Mouse (Mus musculus): Measurements from ENCODE around the gene Epb41l1. TPM values are rescaled to one million over a fixed set of nuclear protein-coding genes. Genes with fewer than 3 reads are reported as not detected.
A peak's percentile ranks its signal among the peaks of the same experiment; 100 is the strongest.
"Not testable (repeated sequence)": the region's sequence is repeated elsewhere in the genome, so short reads cannot be mapped to it uniquely, and the experiment has no call there.

Gene Epb41l1
- 1.4 and 1.5 TPM in 2 replicates for polyA plus RNA-seq (2014; fragmentation: Nextera tagmentation; extraction: Ambion mirVana)

DNA sequence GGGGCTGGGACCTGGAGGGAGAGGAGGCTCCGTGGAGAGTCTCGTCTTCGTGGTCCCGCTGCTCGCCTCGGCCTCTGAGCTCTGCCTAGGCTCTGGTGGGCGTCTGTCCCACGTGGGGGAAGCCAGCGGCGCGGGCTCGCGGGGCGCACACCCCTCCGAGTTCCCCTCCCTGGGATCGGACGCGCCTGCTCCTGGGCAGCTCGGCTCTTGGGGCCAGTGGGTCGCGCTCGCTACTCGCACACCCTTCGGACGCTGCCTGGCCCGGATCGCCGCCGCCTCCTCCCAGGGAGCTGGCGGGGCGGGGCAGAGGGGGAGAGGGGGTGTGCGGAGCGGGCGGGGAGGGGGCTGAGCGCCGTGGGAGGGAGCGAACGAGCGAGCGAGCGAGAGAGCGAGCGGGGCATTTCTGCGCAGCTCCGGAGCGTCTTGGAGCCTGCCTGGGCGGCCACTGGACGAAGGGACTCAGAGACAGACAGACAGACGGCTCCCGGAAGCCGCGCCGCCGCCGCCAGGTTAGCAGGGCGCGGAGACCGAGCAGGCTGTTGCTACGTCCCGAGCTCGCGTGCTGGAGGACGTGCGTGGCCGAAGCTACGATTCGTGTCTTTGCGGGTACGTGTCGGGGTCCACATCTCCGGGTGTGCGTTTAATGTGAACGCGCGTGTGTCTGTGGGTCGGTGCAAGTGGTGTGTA, at the start of gene Epb41l1:
Epb41l1 (plus strand) TSS at position 216 of the 687 bp plus-strand sequence.
- H3K4me1 ChIP-seq (replicated peaks; ENCODE audit: control insufficient read depth, insufficient read depth, low read length) = peaks cover 9% of the 10 kb centered on the region
- peak within 1 kb of the TSS; percentile 92 for H3K4me2 ChIP-seq
- H3K36me3 ChIP-seq (ENCODE audit: control insufficient read depth, insufficient read depth, low read length) = no peaks in the 10 kb centered on the region
- peak within 1 kb of the TSS; percentile 58 for H3K4me3 ChIP-seq (ENCODE audit: low read depth, low read length)
- DNase-seq (ENCODE audit: low spot score) (peak; percentile 64), ATAC-seq (replicated peaks; ENCODE audit: low FRiP score) (peak; percentile 34)
- H3K9ac ChIP-seq (ENCODE audit: low read depth, low read length) = peak within 1 kb of the TSS; percentile 56
- peaks cover 67% of the 10 kb centered on the region for H3K27me3 ChIP-seq (replicated peaks; ENCODE audit: control insufficient read depth, insufficient read depth, low read length)
- no peaks in the 10 kb centered on the region for H3K9me3 ChIP-seq (ENCODE audit: control insufficient read depth, low read length)
- H3K27ac ChIP-seq (ENCODE audit: low read depth, low read length) = no peak within 1 kb of the TSS
- 1% methylated on average over 74 of the region's 76 CpGs for WGBS

DNA sequence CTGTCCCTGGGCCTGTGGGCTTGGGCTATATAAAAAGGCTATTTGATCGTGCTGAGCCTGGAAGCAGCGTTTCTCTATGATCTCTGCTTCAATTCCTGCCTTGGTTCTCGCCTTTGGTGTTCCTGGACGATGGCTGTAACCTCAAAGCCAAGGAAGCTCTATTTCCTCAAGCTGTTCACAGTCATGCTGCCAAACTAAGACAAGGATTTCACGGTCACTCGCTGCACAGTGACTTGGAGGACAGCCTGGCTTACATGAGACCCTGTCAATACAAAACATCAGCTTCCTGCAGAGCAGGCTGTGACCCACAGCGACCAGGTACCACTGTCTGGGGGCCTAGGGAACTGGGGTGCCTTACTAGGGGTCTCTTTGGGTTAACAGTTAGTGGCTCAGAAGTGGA, 43.8 kb upstream of the Epb41l1 start:
- ATAC-seq (replicated peaks; ENCODE audit: low FRiP score) (no peak), DNase-seq (ENCODE audit: low spot score) (no peak)
- H3K4me1 ChIP-seq (replicated peaks; ENCODE audit: control insufficient read depth, insufficient read depth, low read length) = no peaks in the 10 kb centered on the region
- H3K27me3 ChIP-seq (replicated peaks; ENCODE audit: control insufficient read depth, insufficient read depth, low read length) = no peaks in the 10 kb centered on the region
- no peak overlapping the region for H3K27ac ChIP-seq (ENCODE audit: low read depth, low read length)
- no peaks in the 10 kb centered on the region for H3K36me3 ChIP-seq (ENCODE audit: control insufficient read depth, insufficient read depth, low read length)
- H3K9ac ChIP-seq (ENCODE audit: low read depth, low read length) = no peak overlapping the region
- no peaks in the 10 kb centered on the region for H3K9me3 ChIP-seq (ENCODE audit: control insufficient read depth, low read length)
- H3K4me3 ChIP-seq (ENCODE audit: low read depth, low read length) = no peak overlapping the region
- 80% methylated on average over 7 of the region's 7 CpGs for WGBS
- H3K4me2 ChIP-seq = no peak overlapping the region

DNA sequence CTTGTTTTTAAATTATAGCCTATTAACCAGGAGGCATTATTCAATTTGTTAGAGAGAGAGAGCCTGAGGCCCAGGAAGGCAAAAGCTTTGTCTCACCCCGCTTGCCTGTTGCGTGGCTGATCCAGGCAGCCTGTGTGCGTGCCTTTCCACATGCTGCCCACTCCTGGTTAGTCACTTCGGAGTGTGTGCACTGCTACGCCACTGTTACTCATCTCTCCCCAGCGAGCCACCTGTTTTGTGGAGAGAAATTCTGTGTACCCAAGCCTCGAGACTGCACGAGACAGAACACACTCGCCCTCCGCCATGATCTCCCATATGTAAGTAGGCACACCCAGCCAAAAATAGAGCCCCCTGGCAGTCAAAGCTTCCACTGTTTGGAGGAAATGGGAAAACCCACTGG, 40.8 kb upstream of the Epb41l1 start:
- Histone ChIP-seq H3K4me1 (replicated peaks; ENCODE audit: control insufficient read depth, insufficient read depth, low read length) (no peaks in the 10 kb centered on the region), H3K9me3 (ENCODE audit: control insufficient read depth, low read length) (no peaks in the 10 kb centered on the region), H3K4me3 (ENCODE audit: low read depth, low read length) (no peak overlapping the region), H3K36me3 (ENCODE audit: control insufficient read depth, insufficient read depth, low read length) (no peaks in the 10 kb centered on the region), H3K27me3 (replicated peaks; ENCODE audit: control insufficient read depth, insufficient read depth, low read length) (no peaks in the 10 kb centered on the region), H3K9ac (ENCODE audit: low read depth, low read length) (no peak overlapping the region), H3K4me2 (no peak overlapping the region), H3K27ac (ENCODE audit: low read depth, low read length) (no peak overlapping the region)
- WGBS = 91% methylated on average over 10 of the region's 10 CpGs
- no peak for DNase-seq (ENCODE audit: low spot score)
- ATAC-seq (replicated peaks; ENCODE audit: low FRiP score) = no peak

DNA sequence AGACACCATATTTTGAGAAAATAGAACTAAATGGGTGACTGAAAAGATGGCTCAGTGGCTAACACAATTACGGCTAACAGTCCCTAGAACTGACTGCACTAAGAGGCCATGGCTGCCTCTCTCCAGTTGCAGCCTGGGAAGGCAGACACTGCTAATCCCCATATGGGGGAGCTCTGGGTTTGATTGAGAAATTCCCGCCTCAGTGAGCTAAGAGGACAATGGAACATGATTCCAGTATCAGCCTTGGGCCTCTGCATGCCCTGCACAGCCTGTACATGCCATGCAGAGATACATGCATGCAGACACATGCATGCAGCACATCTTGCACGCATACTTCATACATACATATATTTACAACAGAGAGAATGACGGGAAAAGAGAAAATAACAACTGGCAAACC, 39.4 kb upstream of the Epb41l1 start:
- H3K9ac ChIP-seq (ENCODE audit: low read depth, low read length) = no peak overlapping the region
- no peaks in the 10 kb centered on the region for H3K4me1 ChIP-seq (replicated peaks; ENCODE audit: control insufficient read depth, insufficient read depth, low read length)
- no peaks in the 10 kb centered on the region for H3K9me3 ChIP-seq (ENCODE audit: control insufficient read depth, low read length)
- H3K4me3 ChIP-seq (ENCODE audit: low read depth, low read length) = no peak overlapping the region
- no peak for DNase-seq (ENCODE audit: low spot score)
- no peak overlapping the region for H3K27ac ChIP-seq (ENCODE audit: low read depth, low read length)
- no peaks in the 10 kb centered on the region for H3K27me3 ChIP-seq (replicated peaks; ENCODE audit: control insufficient read depth, insufficient read depth, low read length)
- WGBS = 76% methylated on average over 4 of the region's 4 CpGs
- no peak for ATAC-seq (replicated peaks; ENCODE audit: low FRiP score)
- no peaks in the 10 kb centered on the region for H3K36me3 ChIP-seq (ENCODE audit: control insufficient read depth, insufficient read depth, low read length)
- no peak overlapping the region for H3K4me2 ChIP-seq

DNA sequence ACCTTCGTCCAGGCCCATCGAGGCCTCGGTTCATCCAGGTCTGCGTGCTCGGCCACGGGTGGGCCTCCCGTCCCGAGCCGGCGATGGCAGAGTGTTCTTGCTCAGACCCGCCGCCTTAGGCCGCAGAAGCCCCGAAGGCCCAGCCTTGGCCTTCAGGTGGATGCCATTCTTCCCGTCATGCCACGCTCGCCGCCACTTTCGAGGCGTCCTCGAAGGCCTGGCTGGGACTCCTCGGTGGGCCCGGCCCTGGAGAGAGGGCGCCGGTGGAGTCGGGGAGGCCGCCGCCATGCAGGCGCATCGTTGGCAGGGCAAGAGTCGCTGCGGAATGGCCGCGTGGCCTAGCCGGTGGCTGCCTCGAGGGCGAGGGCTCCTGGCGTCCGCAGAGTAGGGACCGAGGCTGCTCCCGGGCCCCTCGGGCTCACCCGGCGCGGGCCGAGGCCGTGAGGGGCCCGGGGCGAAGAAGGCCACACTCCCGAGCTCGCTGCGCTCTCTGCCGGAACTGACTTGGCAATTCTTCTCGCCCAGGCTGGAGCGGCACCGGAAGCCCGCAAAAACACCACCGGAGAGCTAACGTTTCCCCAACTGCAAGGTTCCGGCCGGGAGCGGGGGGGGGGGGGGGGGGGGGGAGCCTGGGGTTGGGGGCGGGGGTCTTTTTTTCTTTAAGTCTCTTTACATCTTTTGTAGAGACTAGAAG, 28.1 kb upstream of the Epb41l1 start:
- Histone ChIP-seq H3K4me3 (ENCODE audit: low read depth, low read length) (peak overlapping the region; percentile 50), H3K4me2 (peak overlapping the region; percentile 41), H3K9ac (ENCODE audit: low read depth, low read length) (peak overlapping the region; percentile 50; the same call in 1 of the 2 replicates)
- not testable (repeated sequence) for H3K27ac ChIP-seq (ENCODE audit: low read depth, low read length); H3K27me3 ChIP-seq (replicated peaks; ENCODE audit: control insufficient read depth, insufficient read depth, low read length); H3K9me3 ChIP-seq (ENCODE audit: control insufficient read depth, low read length); H3K36me3 ChIP-seq (ENCODE audit: control insufficient read depth, insufficient read depth, low read length); H3K4me1 ChIP-seq (replicated peaks; ENCODE audit: control insufficient read depth, insufficient read depth, low read length)
- ATAC-seq (replicated peaks; ENCODE audit: low FRiP score) (peak; percentile 89), DNase-seq (ENCODE audit: low spot score) (peak; percentile 72)
- 0% methylated on average over 1 of the region's 63 CpGs for WGBS

DNA sequence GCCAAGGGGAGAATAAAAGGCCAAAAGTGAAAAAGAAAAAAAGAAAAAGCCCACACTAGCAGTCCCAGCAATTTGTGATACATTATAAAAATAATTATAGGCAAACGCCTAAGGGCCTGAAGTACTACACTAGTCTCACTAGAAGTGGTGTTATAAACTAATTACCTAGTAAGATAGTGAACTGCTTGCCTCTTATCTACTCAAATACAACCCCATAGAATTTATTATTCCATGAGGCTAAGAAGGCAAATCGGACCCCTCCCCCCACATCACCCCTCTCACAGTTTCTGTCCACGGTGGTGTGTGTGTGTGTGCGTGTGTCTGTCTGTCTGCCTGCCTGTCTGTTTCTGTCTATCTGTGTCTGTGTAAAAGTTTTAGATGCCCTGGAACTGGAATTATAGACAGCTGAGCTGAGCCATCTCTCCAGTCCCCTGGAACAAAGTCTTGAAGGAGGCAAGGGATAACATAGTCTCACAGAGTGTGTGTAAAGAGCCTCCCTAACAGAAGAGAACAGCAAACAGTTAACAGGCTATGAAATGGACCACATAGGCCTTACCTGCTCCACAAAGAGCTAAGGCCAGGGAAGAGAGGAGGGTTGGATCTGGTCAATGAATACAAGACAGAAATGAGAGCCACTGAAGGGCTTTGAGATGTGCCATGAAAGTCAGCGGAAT, 27.4 kb upstream of the Epb41l1 start:
- ATAC-seq (replicated peaks; ENCODE audit: low FRiP score) (no peak), DNase-seq (ENCODE audit: low spot score) (no peak)
- peaks cover 6% of the 10 kb centered on the region for H3K4me1 ChIP-seq (replicated peaks; ENCODE audit: control insufficient read depth, insufficient read depth, low read length)
- no peak overlapping the region for H3K27ac ChIP-seq (ENCODE audit: low read depth, low read length)
- H3K9ac ChIP-seq (ENCODE audit: low read depth, low read length) = peak overlapping the region; percentile 25; the same call in 1 of the 2 replicates
- peak overlapping the region; percentile 50 for H3K4me3 ChIP-seq (ENCODE audit: low read depth, low read length)
- 57% methylated on average over 5 of the region's 5 CpGs for WGBS
- no peaks in the 10 kb centered on the region for H3K27me3 ChIP-seq (replicated peaks; ENCODE audit: control insufficient read depth, insufficient read depth, low read length)
- peak overlapping the region; percentile 41 for H3K4me2 ChIP-seq
- H3K9me3 ChIP-seq (ENCODE audit: control insufficient read depth, low read length) = no peaks in the 10 kb centered on the region
- no peaks in the 10 kb centered on the region for H3K36me3 ChIP-seq (ENCODE audit: control insufficient read depth, insufficient read depth, low read length)

DNA sequence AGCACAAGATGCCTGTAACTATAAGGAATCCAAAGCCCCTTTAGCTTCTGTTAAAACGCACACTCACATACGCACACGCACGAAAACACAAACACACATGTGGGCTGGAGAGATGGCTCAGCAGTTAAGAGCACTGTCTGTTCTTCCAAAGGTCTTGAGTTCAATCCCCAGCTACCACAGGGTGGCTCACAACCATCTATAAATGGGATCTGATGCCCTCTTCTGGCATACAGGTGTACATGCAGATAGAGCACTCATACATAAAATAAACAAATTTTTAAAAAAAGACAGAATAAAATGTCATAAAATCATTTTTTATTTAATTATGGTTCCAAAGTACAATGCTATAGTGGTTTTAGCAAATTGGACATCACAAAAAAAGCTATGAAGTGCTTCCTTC, 26.4 kb upstream of the Epb41l1 start:
- ATAC-seq (replicated peaks; ENCODE audit: low FRiP score) = no peak
- H3K4me3 ChIP-seq (ENCODE audit: low read depth, low read length) = no peak overlapping the region
- DNase-seq (ENCODE audit: low spot score) = no peak
- no peak overlapping the region for H3K27ac ChIP-seq (ENCODE audit: low read depth, low read length)
- H3K9ac ChIP-seq (ENCODE audit: low read depth, low read length) = no peak overlapping the region
- no peak overlapping the region for H3K4me2 ChIP-seq
- no peaks in the 10 kb centered on the region for H3K9me3 ChIP-seq (ENCODE audit: control insufficient read depth, low read length)
- 94% methylated on average over 4 of the region's 4 CpGs for WGBS
- H3K27me3 ChIP-seq (replicated peaks; ENCODE audit: control insufficient read depth, insufficient read depth, low read length) = no peaks in the 10 kb centered on the region
- H3K36me3 ChIP-seq (ENCODE audit: control insufficient read depth, insufficient read depth, low read length) = no peaks in the 10 kb centered on the region
- peaks cover 6% of the 10 kb centered on the region for H3K4me1 ChIP-seq (replicated peaks; ENCODE audit: control insufficient read depth, insufficient read depth, low read length)

DNA sequence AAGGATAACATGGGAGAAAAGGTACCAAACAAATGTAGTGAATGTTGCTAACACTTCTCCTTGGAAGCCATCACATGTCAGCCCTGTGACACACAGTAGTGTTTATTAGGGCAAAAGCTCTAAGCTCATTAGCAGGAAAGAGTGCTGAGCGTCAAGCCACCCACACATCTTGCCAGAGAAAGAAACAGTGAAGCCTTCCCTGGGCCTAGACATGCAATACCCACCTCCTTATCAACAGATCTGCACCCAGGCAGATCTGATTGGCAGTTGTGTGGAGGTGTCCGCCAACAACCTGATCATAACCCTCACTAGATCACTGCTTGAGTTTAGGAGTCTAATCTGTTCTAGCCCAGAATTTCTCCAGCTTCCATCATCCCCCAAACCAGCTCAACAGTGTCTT, 24.6 kb upstream of the Epb41l1 start:
- Histone ChIP-seq H3K4me1 (replicated peaks; ENCODE audit: control insufficient read depth, insufficient read depth, low read length) (peaks cover 8% of the 10 kb centered on the region), H3K27ac (ENCODE audit: low read depth, low read length) (no peak overlapping the region), H3K9me3 (ENCODE audit: control insufficient read depth, low read length) (no peaks in the 10 kb centered on the region), H3K9ac (ENCODE audit: low read depth, low read length) (no peak overlapping the region), H3K27me3 (replicated peaks; ENCODE audit: control insufficient read depth, insufficient read depth, low read length) (no peaks in the 10 kb centered on the region), H3K4me2 (no peak overlapping the region), H3K36me3 (ENCODE audit: control insufficient read depth, insufficient read depth, low read length) (no peaks in the 10 kb centered on the region), H3K4me3 (ENCODE audit: low read depth, low read length) (no peak overlapping the region)
- ATAC-seq (replicated peaks; ENCODE audit: low FRiP score) (no peak), DNase-seq (ENCODE audit: low spot score) (no peak)
- WGBS = 63% methylated on average over 2 of the region's 2 CpGs
